Mouse (Mus musculus) erythroblast, adult 5-6 weeks (primary cell): Measurements from ENCODE around the gene Tmem56. TPM values are rescaled to one million over a fixed set of nuclear protein-coding genes. Genes with fewer than 3 reads are reported as not detected.

ENCODE experiments used
- ATAC-seq: replicated peaks from 2 replicates; pipeline ENCODE4 v1.8.0; 2016; ENCODE audit warnings: moderate number of reproducible peaks, mild to moderate bottlenecking, moderate TSS enrichment, inconsistent platforms; ENCODE audit not compliant: poor library complexity, low FRiP score, severe bottlenecking
- total RNA-seq, 2 experiments: library from RNA; stranded (forward) in 1 of 2; stranded (reverse) in 1 of 2; fragments of 150-400 nt in 1 of 2; fragments of 200-764, 138-1000 nt in 1 of 2; gene quantifications; 2 replicates each; pipeline versions ENCODE4 v1.2.3 to v1.2.4; 2015 to 2017; ENCODE audit warnings: low replicate concordance in 2 of 2

Gene Tmem56
- total RNA-seq, 2 experiments from 2014 or later: 11.0 to 16.7 TPM

DNA sequence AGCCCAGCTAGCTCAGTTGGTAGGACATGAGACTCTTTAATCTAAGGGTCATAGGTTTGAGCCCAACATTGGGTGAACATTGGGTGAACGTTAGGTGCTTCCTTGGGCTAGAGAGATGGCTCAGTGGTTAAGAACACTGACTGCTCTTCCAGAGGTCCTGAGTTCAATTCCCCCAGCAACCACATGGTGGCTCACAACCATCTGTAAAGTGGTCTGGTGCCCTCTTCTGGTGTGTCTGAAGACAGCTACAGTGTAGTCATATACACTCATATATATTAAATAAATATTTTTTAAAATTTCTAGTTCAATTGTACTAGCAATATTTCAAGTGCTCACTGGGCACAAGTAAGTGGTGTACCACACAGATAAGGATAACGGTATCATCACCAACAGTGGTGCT is 4.3 kb upstream of the Tmem56 start:
- no peak for ATAC-seq

DNA sequence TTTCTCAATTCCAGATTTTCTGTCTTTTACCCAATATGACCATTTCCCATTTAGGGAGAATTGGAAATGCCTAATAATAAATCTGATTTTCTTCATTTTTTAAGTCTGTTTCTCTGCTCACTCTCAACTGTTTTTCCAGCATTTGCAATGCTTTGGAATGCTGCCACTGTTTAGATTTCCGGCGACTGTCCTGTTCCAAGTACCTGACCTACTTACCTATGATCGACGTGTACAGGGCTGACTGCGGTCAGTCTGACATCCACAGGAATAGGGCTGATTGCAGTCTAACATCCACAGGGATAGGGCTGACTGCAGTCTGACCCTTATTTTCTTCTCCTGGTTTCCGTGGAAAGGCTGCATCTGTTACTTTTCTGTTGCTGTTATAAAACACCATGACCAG is 2.3 kb upstream of the Tmem56 start:
- ATAC-seq: no peak

DNA sequence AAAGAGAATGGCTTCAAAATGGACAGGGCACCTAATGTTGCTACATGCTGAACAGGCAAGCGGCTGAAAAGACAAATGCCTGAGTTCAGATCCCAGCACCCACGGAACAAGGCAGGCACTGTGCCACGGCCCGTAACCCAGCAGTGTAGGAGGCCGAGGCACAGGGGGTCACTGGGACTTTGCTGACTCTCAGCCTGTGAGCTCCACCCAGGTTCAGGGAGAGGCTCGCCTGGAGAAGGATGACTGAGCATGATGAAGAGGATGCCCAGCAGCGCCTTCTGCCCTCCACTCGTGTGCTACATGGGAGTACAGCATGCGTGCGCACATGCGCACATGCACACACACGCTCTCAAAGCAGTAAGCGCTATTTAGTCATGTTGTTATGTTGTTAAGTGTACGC is 3.2 kb downstream of the Tmem56 start:
- ATAC-seq: 0 out of 2 replicates have a peak, but pooled peaks have one; percentile 42

DNA sequence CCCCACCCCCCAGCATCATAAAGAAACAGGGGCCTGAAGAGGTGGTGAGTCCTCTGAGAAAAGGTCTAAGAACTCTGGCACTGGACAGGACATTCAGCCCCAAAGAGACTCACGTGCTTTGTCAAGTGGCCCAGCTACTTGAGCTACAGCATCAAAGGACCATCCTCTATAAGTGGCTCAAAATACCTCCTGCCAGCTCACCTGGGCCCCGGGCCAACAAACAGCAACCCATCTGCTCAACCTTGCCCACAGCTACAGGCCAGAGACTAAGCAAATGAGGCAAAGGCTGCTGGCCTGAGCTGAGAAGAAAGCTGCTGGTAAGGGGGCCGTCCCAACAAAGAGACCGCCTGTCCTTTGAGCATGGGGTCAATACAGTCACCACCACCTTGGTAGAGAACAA is 5.3 kb downstream of the Tmem56 start:
- no peak for ATAC-seq

DNA sequence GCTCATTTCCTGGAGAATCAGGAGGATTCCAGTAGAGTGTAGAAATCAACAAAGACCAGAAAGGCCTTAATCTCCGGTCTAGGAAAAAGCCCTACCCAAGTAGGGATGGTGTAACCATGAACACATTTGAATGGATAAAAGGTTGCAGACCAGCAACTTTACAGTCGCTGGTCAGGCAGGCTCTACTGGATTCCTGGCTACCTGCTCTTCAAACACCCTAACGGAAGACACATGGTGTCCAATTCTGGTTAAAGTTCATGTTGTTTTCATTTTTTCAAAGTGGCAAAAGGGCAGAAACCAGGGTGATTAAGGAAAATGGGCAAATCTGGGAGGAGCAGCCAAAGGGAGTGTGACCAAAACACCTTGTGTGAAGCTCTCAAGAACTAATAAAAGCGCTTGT is 5.9 kb downstream of the Tmem56 start:
- no peak for ATAC-seq

DNA sequence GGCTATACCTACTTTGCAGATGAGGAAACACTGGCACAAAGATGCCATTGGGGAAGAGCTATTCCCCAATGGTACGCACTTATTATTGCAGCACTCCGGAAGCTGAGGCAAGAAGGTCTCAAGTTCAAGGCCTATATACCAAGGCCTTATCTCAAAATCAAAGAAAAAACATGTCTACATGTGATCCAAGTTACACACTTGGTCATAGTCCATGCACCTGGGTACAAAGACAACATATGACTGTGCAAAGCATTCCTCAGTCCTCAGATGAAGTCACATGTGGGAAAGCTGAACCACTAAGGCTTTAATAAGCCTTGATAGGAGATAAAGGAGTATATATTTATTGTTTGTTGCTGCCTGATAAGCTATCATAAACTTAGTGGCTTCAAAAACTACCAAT is 8.9 kb downstream of the Tmem56 start:
- ATAC-seq: no peak

DNA sequence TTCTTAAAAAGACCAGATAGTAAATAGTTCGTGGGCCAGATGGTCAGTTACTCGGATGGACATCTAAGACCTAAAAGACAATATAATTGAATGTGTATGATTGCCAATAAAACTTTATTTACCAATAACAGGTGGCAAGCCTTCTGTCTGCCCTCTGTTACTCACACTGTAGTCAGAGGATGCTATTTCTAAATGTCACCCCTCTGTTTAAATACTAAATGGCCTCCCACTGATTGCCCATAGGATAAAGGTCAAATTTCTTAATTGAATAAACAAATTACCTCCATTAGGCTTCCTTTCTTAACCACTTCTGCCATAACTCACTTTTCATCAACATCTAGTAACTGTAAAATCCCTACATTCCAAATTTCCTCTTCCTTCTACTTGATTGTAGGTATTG is 10.3 kb downstream of the Tmem56 start:
- no peak for ATAC-seq

DNA sequence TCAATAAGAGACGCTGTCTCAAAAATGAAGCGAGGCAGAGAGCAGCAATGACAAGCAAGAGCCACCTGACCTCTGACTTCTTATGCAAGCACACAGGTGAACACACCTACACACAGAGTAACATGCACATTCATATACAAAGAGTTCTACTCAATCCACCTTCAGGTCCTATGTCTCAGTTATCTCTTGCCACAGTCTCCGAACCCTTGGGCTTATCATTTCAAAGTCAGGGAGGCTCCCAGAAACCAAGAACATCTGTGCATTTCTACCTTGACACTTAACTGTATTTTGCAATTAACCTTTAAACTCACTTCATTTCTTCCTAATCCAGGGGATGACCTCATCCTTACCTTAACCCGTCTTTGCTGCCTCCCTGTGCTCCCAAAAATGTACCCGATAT is 15.6 kb downstream of the Tmem56 start:
- peak; percentile 45 for ATAC-seq

DNA sequence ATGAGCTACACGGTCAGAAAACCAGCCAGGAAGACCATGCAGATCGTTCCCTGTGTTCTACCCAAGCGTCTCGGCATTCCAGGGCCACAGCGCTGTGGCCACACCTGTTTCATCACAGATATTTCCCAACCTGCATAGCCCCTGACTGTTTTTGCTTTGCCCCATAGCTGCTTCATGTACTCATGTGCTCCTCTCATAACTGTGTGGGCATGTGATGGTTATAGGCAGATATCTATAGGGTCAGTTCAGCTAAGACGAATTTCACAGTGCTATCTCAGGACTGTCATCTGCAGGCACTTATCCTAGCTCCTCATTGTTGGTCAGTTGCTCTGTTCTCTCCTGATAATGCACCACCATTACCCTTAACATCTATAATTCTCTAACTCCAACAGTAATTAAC is 18.7 kb downstream of the Tmem56 start:
- peak; percentile 11; the same call in 1 of the 2 replicates for ATAC-seq

DNA sequence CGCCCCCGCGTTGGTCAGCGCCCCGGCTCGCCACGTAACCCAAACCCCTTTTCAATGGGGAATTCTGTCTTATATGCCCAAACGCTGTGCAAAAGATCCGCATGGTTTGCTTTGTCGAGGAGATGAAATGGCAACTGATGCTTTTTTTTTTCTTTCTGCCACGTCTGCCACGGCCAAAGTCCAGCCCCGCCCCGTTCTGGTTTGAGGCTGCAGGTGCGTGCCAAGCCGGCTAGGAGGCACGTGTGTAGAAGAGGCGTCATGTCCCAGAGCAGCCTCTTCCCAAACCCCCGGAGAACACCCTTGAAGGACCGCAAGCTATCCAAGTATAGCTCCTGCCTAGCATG is 19.7 kb downstream of the Tmem56 start:
- ATAC-seq: peak; percentile 68

DNA sequence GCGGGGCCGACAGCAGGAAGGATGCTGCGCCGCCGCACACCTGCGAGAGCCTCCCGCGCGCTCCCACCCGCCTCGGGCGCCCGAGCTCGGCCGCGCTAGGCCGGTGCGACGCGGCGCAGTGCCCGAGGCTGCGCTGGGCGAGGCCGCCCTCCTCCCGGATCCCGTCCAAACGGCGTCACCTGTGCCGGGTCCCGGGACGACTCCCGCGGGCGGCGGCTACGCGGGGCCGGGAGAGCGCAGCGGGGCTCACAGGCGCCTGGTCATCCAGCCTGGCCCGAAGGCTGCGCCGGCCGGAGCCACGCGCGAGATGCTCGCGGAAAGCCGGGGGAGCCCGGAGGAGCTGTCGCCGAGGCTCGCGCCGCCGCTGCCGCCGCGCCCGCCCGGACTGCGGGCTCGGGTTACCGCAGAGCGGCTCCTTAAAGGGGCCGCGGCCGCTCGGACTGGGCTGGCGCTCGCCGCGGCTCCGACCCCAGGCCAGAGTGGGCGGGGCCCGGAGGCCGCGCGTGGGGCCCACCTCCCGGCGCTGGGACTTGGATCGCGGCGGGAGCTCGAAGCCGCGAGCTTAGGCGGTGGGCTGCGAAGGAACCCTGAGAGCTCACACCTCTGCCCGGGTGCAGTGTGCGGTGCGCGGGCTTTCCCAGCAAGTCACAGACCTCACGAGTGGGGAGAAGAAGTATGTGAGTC is 20.2 kb downstream of the Tmem56 start:
- ATAC-seq: peak; percentile 29

DNA sequence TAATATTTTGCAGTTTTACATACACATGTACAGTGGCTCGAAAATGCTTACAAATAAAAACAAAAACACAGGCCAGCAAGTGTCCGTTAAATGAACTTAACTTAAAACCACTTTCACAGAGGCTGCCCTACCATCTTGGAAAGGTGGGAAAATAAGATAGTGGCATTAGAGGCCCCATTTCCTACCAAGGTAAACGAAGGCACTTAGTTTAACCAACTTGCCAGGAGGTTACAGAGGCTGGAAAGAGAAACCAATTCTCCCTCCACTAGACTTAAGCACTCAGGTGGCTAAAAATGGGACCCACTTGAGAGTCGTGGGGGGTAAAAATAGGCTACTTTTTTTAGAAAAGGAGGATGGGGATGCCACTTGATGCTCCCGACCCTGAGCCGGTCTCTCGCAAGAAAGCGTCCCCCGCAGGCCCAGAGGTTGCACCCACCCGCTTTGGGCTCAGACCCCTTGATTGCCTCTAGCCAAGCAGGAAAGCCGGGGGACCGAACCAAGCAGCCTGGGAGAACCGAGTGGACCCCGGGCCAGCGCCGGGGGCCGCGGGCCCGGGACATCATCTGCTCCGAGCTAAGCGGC is 20.9 kb downstream of the Tmem56 start:
- ATAC-seq: 0 out of 2 replicates have a peak, but pooled peaks have one; percentile 12

DNA sequence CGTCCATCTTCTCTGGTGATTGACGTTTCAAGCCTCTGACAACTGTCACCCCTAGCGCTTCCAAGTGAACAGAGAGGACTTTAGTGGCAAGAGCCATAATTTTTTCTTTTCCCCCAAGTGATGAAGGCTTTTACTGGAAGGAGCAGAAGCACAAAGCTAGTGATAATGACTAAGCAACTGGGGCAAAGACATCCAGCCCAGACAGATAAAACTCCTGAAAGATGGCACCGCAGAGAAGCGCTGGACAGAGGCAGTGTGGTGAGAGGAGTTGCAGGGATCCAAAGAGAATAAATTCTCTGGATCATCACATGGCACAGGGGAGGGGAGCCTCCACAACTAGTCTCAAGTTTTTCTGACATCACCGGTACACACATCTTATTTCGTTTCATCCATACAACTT is 21.6 kb downstream of the Tmem56 start:
- ATAC-seq: peak; percentile 62

DNA sequence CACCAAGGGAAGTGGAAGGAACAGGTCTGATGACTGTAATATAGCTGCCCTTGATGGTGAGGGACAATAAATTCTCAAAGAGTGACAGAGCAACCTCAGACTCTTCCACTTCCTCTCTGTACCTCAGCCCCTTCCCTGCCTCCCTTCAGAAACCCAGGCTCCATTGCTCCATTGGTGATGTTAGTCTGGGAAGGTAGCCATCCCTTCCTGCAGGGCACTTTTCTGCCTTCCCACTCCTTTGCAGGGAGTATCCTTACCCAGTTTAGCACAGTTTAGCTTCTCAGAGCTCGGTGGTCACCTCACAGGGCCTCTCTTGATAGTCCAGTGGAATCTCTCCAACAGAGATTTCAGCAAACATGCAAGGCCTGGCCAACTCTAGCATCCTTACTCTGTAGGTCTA is 22.1 kb downstream of the Tmem56 start:
- ATAC-seq: 0 out of 2 replicates have a peak, but pooled peaks have one; percentile 2

DNA sequence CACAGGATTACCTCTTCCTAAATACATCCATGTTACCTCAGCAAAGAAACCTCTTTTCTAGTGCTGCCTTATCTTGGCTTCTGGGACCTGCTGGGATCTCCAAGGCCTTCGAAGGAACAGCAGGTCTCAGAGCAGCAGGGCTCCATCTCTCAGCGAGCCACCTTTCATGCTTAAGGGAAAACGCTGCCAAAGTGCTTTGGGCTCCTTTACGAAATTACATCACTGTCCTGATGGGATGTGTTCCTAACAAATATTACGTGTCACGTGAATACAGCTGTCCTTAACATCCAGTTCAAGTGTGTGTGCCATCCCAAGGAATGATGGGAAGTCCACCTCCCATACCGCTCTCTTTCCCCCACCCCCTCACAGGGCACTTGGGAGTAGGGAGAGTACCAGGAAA is 22.9 kb downstream of the Tmem56 start:
- ATAC-seq: no peak

DNA sequence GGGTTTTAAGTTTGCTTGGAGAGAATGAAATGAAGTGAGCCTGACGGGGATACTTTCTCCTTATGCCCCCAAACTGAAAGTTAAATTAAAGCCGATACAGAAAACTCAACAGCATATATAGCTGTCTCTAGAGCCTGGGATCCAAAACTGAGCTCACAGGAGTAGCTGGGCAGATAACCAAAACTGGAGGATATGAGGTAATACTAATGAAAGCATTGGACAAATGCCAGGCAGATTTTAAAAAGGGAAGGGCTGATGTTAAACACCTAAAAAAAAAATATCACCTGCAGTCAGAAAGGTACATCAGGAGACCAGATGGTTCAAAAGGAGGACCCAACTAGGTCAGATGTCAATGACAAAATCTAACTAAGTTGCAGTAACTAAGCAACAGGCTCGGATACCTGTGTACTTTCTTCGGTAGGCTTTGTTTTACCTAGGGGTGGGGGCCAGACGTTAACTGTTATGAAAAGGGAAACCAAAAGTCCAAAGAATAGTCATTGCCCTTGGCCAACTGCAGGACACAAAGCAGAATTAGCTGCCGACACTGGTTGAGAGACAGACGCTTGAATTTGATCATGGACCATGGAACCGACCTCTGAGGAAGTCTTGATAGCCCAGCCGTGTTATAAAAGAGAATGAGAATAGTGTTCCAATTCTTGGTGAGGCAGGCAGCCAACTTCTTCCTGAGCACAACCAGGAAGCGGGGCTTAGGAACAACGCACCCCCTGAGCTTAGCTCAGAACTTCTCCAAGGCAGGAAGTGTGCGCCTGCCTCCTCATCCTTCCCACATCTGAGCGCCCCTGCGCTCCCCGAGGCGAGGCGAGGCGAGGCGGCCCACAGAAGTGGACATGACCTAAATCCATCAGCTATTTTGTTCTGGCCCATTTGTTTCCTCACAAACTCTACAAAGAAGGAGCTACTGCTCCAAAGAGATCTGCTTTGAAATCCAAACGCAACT is 24.1 kb downstream of the Tmem56 start:
- ATAC-seq: no peak

DNA sequence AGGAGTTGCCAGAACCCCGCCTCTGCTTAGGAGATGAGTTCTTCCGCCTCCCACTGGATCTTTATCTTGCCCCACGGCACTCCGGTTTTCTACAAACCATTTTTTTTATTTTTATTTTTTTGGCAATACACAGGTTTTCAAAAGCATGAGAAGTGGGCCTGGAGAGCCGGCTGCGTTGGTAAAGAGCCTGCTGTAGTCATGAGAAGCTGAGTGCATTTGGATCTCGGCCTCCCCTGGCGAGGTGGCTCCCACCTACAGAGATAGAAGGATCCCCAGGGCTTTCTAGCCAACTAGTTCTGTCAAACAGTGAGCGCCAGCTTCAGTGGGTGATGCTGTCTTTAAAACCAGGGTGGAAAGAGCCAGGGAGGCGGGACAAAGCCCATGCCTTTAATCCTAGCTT is 25.5 kb downstream of the Tmem56 start:
- ATAC-seq: no peak

DNA sequence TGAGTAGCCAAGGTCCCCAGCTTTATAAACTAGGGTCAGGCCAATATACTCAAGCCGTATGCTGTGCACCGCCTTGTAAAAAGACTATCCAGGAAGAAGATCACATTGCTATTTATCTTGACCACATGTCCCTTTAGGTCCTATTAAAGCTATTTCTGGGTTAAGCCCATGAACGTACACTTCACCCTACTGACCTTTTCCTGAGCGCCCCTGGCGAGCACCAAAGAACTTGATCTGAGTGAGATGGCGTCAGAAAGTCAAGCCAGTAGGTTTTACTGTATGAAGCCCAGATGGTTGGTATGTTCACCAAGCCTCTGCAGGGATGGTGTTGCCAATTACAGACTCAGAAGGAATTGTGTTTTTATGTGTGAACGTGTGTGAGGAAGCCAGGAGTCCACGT is 26.8 kb downstream of the Tmem56 start:
- no peak for ATAC-seq

DNA sequence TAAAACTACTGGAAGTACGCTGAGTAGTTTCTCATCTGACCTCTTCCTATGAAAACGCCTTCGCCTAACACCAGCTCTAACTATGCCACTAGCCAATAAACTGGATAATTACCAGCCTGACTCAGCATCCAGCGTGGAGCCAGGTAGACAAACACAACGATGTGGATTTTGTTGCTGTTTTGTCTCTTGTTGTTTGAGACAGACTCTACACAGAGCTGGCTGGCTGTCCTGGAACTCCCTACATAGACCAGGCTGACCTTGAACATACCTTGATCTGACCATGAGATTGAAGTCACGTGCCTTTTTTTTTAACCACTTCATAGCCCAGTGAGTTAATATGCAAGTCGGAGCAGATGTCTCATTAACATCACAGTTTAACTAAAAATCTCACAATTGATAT is 27.4 kb downstream of the Tmem56 start:
- no peak for ATAC-seq

DNA sequence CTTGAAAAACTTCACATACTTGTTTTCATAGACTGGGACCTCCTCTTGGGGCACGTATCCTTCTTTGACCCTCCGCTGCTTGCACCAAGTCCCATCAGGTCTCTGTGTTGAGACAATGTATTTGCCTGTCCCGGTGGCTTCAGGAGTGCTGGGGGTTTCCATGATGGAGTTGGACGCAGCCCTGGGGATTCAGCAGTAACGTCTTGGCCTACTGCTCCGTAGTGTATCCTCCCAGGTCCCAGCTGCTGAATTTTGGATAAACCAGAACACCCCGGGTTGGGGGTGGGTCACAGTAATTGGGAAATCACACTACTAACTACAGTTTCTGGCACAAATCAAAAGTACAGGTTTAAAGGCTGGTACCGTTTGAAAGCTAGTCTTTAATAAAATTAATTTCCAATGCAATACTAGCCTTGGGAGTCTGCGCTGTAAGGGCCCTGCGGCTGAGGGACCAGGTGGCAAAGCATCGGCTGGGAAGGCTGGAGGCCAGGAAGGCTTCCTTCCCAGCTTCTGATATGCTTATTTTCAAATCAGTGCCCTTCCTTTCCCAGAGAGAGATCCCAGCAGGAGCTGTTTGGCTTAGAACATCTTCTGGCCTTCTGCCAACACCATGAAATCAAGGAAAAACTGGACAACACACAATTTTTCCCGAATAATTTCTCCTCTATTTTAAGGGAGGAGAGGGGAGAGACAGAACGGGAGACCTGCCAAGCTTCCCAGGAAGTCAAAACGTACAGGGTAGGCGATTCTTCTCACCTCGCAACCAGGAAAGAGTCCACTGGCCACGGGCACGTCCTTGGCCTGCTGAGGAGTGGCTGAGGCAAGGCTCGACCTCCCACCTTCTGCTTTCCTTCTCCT is 32.1 kb downstream of the Tmem56 start:
- no peak for ATAC-seq
